Mouse (Mus musculus) intestine, postnatal 0 days (tissue): ENCODE measurements at regions not wholly inside any gene's neighbourhood (a gene's known extent, or its start where the extent isn't known, plus 50 kb on each side); places are given as distances from the start of the nearest gene placed in this dataset.

Source experiments
- ATAC-seq: fragments of 200-750 bp; cut with Nextera tagmentation; 2 replicates; pipeline ENCODE4 v1.8.0; 2017; ENCODE audit warnings: mild to moderate bottlenecking, moderate TSS enrichment, moderate library complexity
- H3K27ac ChIP-seq: fragments of 300-500 bp; sonication (generic); 2 replicates; pipeline ENCODE4 v1.5.1; 2014; ENCODE audit warnings: mild to moderate bottlenecking, low read depth, low read length, moderate library complexity
- H3K27me3 ChIP-seq: fragments of 300-500 bp; sonication (generic); replicated peaks from 2 replicates; pipeline ENCODE4 v1.6.1; 2014; ENCODE audit warnings: low read length, mixed read lengths; ENCODE audit not compliant: control insufficient read depth, insufficient read depth
- H3K36me3 ChIP-seq: fragments of 300-500 bp; sonication (generic); 2 replicates; pipeline ENCODE4 v1.6.1; 2014; ENCODE audit warnings: mild to moderate bottlenecking, moderate library complexity; ENCODE audit not compliant: control insufficient read depth, insufficient read depth
- H3K4me1 ChIP-seq: fragments of 300-500 bp; sonication (generic); replicated peaks from 2 replicates; pipeline ENCODE4 v1.6.1; 2014; ENCODE audit warnings: antibody characterized with exemption, low read length, mixed read lengths; ENCODE audit not compliant: control insufficient read depth, insufficient read depth
- H3K4me2 ChIP-seq: fragments of 300-500 bp; sonication (generic); replicated peaks from 2 replicates; pipeline ENCODE4 v1.6.1; 2014; ENCODE audit warnings: low read depth, mild to moderate bottlenecking, moderate library complexity
- H3K4me3 ChIP-seq: fragments of 300-500 bp; sonication (generic); 2 replicates; pipeline ENCODE4 v1.5.1; 2014; ENCODE audit warnings: low read depth, low read length
- H3K9ac ChIP-seq: fragments of 300-500 bp; sonication (generic); 2 replicates; pipeline ENCODE4 v1.6.1; 2014; ENCODE audit warnings: mild to moderate bottlenecking, low read depth, low read length
- H3K9me3 ChIP-seq: fragments of 300-500 bp; sonication (generic); 2 replicates; pipeline ENCODE4 v1.6.1; 2016; ENCODE audit warnings: mixed run types; ENCODE audit not compliant: control insufficient read depth
- CTCF ChIP-seq: sonication (generic); IDR thresholded peaks from 2 replicates; pipeline ENCODE4 v1.5.1; 2016; ENCODE audit warnings: low read depth, mild to moderate bottlenecking, control low read depth, antibody characterized with exemption, moderate library complexity
- WGBS: fragments of 180-500 bp; shearing (Covaris S2); extraction: QIAGEN DNeasy Blood & Tissue Kit; methylation state at CpG from one replicate; pipeline ENCODE4 v1.1.7; 2014; 5-methylcytosine and 5-hydroxymethylcytosine counted together

DNA sequence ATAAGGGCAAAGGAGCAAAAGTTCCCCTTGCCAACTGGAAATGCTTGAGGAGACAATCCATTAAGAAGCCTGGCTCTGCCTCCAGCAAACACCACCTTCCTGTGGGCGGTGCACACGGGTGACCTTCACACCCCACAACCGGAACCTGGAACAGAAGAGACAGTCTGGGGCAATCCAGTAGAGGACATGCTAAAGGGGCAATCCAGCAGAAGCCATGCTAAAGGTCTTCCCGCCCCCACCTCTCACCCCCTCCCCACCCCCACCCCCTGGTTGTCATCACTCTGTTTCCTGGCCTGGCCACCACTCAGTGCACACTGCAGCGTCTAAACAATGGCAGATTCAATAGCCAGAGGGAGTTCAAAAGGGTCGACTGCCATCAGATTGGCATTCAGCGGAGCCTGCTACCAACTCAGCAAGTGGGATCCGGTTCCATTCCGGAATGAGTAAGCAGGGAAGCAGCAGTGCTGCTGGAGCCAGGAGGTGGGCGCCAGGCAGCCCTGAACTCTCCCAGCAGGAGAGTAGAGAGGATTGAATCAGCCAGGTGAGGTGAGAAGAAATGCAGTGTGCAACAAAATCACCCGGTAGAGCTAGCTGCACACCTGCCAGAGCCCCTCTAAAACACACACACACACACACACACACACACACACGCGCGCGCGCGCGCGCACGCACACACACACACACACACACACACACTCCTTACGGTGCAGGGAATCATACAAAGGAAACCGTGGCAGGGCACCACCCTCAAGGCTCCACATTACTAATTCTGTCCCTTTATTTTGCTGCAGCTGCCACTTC lies 443.7 kb upstream of the Smim15 start:
- no peak overlapping the region for H3K27ac ChIP-seq
- TF ChIP-seq CTCF, result no peak
- no peaks in the 10 kb centered on the region for H3K27me3 ChIP-seq
- WGBS, result 35% methylated on average over 20 of the region's 22 CpGs
- ATAC-seq, result no peak
- no peak overlapping the region for H3K9ac ChIP-seq
- peak overlapping the region; percentile 32 for H3K4me2 ChIP-seq
- H3K4me3 ChIP-seq, result no peak overlapping the region
- no peaks in the 10 kb centered on the region for H3K4me1 ChIP-seq
- no peaks in the 10 kb centered on the region for H3K36me3 ChIP-seq
- no peaks in the 10 kb centered on the region for H3K9me3 ChIP-seq

GRCm38 (mm10) chr13:107599094-107599644 lies 445.1 kb upstream of the Smim15 start:
- Histone ChIP-seq H3K27me3 (no peaks in the 10 kb centered on the region), H3K27ac (no peak overlapping the region), H3K9me3 (no peaks in the 10 kb centered on the region), H3K4me2 (no peak overlapping the region), H3K4me1 (no peaks in the 10 kb centered on the region), H3K9ac (no peak overlapping the region), H3K36me3 (no peaks in the 10 kb centered on the region), H3K4me3 (no peak overlapping the region)
- TF ChIP-seq CTCF, result no peak
- 54% methylated on average over 4 of the region's 4 CpGs for WGBS
- ATAC-seq, result no peak

- H3K4me2 ChIP-seq, result no peak overlapping the region
- WGBS, result 61% methylated on average over 1 of the region's 1 CpGs
- no peaks in the 10 kb centered on the region for H3K9me3 ChIP-seq
- no peak for ATAC-seq
- no peaks in the 10 kb centered on the region for H3K4me1 ChIP-seq
- no peak overlapping the region for H3K4me3 ChIP-seq
- H3K27me3 ChIP-seq, result no peaks in the 10 kb centered on the region
- no peak for TF ChIP-seq CTCF
- no peak overlapping the region for H3K9ac ChIP-seq
- no peak overlapping the region for H3K27ac ChIP-seq
- H3K36me3 ChIP-seq, result no peaks in the 10 kb centered on the region
Observed at GRCm38 (mm10) chr13:107598391-107598790, 445.9 kb upstream of the Smim15 start.

GRCm38 (mm10) chr13:107597217-107597616 lies 447.0 kb upstream of the Smim15 start:
- no peak overlapping the region for H3K9ac ChIP-seq
- 51% methylated on average over 2 of the region's 2 CpGs for WGBS
- no peaks in the 10 kb centered on the region for H3K27me3 ChIP-seq
- TF ChIP-seq CTCF, result no peak
- ATAC-seq, result no peak
- no peaks in the 10 kb centered on the region for H3K9me3 ChIP-seq
- no peaks in the 10 kb centered on the region for H3K36me3 ChIP-seq
- H3K4me2 ChIP-seq, result no peak overlapping the region
- H3K27ac ChIP-seq, result no peak overlapping the region
- H3K4me3 ChIP-seq, result no peak overlapping the region
- H3K4me1 ChIP-seq, result no peaks in the 10 kb centered on the region

- ATAC-seq, result no peak
- Histone ChIP-seq H3K9ac (no peak overlapping the region), H3K27me3 (no peaks in the 10 kb centered on the region), H3K4me1 (no peaks in the 10 kb centered on the region), H3K4me3 (no peak overlapping the region), H3K27ac (no peak overlapping the region), H3K4me2 (no peak overlapping the region), H3K36me3 (no peaks in the 10 kb centered on the region), H3K9me3 (no peaks in the 10 kb centered on the region)
- no peak for TF ChIP-seq CTCF
- WGBS, result 71% methylated on average over 2 of the region's 2 CpGs
Observed at GRCm38 (mm10) chr13:107596183-107596582, 448.1 kb upstream of the Smim15 start.

DNA sequence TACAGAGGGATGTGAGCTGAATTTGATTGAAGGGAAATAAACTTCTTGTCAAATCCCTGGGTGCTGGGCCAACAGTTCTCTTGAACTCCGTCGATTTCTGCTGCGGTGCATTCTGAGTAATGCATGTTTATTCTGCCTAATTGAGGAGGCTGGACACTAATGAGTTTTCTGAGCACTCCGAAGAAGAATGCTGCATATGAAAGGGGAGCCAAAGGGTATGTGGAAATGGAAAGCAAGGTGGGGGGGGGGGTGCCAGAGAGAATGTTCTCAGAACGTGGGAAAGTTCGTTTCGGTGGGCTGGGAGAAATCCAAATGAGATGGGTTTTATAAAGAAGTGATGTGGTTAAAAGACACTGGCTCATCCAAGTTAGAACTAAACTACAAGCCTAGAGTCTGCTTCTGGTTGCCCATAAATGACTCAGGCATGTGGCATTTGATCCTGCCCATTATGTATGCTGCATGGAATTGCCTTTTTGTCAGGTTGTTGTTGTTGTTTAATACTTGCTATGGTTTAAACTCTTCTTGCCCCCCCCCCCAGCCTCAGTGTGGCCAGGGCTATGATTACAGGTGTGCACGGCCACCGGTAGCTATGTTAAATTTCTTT lies 455.7 kb upstream of the Smim15 start:
- Histone ChIP-seq H3K9me3 (no peaks in the 10 kb centered on the region), H3K4me3 (no peak overlapping the region), H3K27ac (no peak overlapping the region), H3K4me2 (no peak overlapping the region), H3K4me1 (no peaks in the 10 kb centered on the region), H3K36me3 (no peaks in the 10 kb centered on the region), H3K27me3 (no peaks in the 10 kb centered on the region), H3K9ac (no peak overlapping the region)
- ATAC-seq, result no peak
- TF ChIP-seq CTCF, result no peak
- WGBS, result 72% methylated on average over 9 of the region's 9 CpGs
